Mouse (Mus musculus) olfactory bulb, adult 2 months (tissue): ENCODE results near the gene Idh2.

Experiments used
- CTCF ChIP-seq: fragments of 200-500 bp; IDR thresholded peaks from 2 replicates; pipeline ENCODE4 v1.5.1; 2012; ENCODE audit warnings: low read depth, mild to moderate bottlenecking, low read length, moderate library complexity; ENCODE audit not compliant: insufficient read depth
- POLR2A ChIP-seq: fragments of 200-500 bp; IDR thresholded peaks from 2 replicates; pipeline ENCODE4 v1.6.1; 2012; ENCODE audit warnings: mild to moderate bottlenecking, low read depth, low read length, moderate library complexity; ENCODE audit not compliant: insufficient read depth

DNA sequence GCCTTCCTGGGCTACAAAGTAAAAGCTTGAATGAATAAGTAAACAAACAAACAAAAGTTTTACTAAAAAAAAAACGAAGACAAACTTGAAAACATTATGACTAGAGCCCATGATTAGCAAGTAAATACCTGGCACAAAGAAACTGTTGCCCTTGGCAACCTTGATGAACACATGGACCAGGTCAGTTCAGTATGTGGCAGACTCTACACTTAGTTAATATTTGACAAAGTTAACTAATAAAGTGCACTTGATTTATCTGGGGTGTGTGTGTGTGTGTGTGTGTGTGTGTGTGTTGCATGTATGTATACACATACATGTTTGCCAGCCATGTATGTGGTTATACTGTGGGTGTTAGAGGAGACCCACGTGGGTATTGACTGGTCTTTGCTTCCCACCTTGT, 65.4 kb downstream of the Idh2 start:
- TF ChIP-seq POLR2A, result no peak
- no peak for TF ChIP-seq CTCF
